Mouse (Mus musculus) kidney, adult 11 months (tissue): ENCODE data around the gene Crk.
A peak's percentile ranks its signal among the peaks of the same experiment; 100 is the strongest.
"Not testable (repeated sequence)": the region's sequence is repeated elsewhere in the genome, so short reads cannot be mapped to it uniquely, and the experiment has no call there.

Source experiments
- DNase-seq: peaks from one replicate; pipeline ENCODE4 v3.0.0; 2022

Crk gene

DNA sequence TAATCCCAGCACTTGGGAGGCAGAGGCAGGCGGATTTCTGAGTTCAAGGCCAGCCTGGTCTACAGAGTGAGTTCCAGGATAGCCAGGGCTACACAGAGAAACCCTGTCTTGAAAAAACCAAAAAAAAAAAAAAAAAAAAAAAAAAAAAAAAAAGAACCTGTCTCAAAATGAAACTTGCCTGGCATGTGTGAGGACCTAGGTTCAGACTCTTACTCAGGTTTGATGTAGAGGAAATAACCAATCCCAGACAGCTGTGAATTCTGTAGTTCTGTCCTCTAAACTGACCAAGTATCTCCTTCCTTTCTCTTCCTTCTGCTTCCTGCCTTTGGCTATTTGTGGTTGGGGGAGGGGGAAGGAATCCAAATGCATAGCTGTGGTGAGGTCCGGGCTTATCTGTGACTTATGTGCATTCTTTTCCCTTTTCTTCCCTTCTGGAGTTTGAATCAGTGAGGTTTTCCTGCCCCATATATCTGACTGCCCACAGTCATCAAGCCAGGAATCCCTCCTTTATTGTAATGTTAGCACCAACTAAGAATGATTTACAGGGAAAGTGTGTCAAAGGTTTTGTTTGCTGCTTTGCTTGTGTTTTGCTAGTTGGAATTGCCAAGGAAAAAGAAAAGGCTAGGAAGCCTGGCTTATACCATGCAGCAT, 8.4 kb downstream of the Crk start:
- DNase-seq = no peak

DNA sequence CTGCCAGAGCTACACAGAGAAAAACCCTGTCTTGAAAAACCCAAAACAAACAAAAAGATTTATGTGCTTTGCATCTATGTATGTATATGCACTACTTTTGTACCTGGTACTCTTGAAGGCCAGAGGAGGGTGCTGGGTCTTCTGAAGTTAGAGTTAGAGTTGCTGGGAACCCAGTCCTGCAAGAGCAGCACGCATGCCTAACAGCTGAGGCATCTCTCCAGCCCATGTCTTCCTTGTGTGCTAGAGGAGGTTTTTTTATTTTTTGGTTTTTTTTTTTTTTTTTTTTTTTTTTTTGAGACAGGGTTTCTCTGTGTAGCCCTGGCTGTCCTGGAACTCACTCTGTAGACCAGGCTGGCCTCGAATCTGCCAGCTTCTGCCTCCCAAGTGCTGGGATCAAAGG, 9.1 kb downstream of the Crk start:
- no peak for DNase-seq

DNA sequence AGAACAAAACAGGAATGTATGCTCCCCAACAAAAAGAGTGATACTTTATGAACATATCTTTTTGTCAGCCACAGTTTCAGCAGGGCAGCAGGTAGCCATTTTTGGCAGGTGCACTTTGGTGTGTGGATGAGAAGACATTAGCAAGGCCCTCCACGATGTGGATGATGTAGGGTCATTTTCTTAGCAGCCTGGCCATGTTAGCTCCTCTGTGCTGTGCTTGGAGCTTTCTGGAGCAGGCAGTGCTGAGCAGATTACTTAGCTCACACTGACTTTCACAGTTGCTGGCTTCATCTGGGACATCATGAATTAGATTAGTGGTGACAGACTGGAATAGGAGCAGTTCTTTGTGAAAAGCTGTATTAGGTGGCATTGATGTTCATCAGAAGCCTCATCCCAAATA, 10.9 kb downstream of the Crk start:
- DNase-seq = no peak

DNA sequence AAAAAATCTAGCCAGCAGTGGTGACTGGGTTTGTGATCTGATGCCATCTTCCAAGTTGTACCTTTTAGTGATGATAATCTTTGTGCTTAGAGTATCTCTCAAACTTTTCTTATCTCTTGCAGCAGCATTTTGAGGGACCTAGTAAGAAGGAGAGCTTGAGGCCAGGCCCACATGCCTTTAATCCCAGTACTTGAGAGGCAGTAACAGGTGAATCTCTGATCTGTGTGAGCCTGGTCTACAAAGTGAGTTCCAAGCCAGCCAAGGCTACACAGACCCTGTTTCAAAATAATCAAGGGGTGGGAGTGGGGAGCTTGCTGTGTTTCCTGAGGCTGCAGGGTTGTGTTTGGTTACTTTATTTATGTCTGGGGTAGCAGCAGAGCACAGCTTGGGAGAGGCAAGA, 12.0 kb downstream of the Crk start:
- no peak for DNase-seq

DNA sequence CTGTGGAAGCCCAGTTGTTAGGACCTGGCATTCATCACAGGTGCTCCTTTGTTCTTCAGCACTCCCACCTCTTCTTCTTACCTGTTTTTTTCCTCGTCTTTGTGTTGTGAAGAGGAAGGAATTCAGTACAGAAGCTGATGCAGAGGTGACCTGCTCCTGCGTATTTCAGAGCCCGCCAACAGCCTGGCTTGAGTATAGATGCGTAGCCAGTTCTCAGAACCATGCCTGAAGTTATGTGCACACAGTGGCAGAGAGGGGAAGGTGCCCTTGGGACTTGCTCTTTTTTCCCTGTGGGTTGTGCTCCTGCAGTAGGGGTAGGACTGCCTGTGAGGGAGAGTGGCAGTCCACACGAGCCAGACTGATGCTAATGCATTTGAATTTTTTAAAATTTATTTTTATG, 14.5 kb downstream of the Crk start:
- DNase-seq = no peak

DNA sequence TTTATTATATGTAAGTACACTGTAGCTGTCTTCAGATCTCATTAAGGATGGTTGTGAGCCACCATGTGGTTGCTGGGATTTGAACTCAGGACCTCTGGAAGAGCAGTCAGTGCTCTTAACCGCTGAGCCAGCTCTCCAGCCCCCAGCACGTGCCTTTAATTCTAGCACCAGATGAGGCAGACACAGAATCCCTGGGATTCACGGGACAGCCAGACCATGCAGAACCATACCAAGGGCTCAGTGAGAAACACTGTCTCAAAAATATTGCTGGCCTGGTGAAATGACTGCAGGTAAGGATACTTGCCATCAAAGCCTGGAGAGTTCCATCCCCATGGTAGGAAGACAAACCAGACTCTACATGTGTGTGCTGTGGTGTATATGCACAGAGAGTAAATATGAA, 18.4 kb downstream of the Crk start:
- not testable (repeated sequence) for DNase-seq

DNA sequence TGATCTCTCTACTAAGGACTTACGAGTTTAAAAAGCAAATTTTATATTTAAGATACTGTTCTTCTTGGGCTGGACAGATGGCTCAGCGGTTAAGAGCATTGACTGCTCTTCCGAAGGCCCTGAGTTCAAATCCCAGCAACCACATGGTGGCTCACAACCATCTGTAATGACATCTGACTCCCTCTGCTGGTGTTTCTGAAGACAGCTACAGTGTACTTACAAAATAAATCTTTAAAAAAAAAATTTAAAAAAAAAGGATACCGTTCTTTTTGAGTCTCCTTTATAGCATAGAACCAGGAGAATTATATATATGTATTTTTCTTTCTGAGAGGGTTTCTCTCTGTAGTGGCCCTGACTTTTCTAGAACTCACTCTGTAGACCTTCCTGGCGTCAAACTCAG, 21.5 kb downstream of the Crk start:
- no peak for DNase-seq

DNA sequence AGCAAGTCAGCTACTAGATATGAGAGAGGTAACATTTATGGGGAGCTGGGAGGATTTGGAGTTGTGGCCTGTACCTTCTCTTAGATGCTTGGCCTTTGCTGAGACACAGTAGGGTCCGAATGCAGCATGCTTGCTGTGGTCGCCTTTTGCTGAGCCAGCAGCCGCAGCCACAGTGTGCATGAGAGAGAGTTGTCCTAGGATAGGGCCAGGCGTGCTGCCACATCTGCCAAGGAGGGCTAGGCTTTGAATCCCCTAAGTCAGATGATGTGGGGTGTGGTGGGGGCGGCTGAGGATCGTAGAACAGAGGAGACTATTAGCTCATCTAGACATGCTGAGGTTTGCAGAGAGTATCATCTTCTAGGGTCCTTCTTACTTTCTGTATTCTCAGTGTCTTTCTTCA, 23.7 kb downstream of the Crk start:
- no peak for DNase-seq

DNA sequence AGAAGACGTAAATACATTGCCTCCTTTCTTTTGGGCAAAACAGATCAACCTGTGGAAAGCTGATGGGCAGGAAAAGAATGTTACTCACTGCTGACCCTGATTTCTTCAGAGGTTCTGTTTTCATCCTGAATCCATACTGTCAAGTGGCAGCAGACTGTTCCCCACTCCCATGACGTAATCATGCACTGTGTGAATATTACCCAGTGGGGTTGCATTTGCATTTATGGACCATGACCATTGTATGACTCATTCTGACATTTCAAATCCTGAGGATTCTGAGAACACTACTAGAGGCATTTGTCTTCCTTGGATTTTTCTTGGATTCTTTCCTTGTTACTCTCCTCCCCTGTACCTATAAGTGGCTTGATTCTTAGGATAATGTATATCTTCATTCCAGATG, 24.7 kb downstream of the Crk start:
- DNase-seq = no peak

DNA sequence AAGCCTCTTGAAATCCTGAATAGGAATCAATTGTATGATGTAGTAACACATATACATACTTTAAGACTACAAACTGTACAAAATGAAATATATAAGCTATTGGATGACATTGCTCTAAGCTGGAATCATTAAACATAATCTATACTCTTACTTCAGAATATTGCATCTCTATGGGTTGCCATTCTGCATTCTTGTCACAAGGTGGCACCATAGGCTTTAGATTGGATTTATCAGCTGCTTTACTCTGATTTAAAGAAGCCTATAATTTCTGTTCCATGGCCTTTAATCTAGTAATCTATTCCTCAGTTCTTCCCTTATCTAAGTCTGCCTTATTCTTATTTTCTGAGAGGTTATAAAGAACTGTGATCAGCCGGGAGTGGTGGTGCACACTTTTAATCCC, 34.9 kb downstream of the Crk start:
- no peak for DNase-seq

DNA sequence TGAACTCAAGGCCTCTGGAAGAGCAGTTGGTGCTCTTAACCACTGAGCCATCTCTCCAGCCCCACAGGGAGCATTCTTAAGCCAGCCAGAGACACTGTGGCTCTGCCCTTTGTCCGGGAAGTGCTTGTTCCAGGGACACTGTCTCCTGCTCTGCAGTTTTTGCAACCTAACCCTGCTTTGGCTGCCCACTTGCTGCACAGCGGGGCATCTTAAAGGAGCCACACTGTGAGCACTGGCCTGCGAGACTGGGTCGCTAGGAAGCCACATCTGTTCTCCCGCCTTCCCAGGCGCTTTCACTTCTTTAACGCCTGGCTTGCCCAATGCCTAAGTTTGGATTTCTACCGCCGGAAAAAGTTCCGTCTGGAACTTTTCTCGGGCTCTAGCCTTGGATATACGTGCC, 36.5 kb downstream of the Crk start:
- no peak for DNase-seq

DNA sequence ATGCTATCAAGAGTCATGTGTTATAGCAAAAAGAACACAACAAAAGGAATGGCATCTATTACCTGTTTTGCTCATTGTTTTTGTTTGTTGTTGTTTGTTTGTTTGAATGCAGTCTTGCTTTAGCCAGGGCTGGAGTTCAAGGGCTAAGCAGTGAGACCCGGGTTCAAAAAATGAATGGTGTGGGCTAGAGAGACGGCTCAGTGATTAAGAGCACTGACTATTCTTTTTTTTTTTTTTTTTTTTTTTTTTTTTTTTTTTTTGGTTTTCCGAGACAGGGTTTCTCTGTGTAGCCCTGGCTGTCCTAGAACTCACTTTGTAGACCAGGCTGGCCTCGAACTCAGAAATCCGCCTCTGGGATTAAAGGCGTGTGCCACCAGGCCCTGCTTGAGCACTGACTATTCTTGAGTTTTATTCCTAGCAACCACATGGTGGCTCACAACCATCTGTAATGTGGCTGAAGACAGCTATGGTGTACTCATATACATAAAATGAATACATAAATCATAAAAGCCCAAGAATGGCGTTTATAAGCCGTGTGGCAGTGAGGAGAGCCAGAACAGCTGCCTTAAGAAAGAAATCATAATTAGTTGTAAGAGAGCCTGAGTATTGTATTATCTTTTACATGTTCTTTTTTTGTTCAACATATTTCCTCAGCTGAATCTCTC, 37.7 kb downstream of the Crk start:
- no peak for DNase-seq

DNA sequence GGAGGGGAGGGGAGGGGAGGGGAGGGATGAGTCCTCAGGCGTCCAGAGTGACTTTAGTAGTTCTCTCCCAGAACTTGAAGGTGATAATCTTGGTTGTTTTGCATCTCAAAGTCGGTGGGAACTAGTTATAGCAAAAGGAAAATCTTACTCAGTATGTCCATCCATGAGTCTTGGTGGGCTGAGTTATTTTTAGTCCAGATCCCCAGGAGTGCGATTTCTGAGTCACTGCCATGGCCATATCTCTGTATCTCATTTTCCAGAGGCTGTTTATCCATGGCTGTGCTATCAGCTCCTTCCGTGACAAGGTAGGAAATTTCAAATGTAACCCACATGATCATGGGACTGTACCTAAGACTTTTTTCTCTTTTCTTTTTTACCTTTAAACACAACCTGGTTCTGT, 43.3 kb downstream of the Crk start:
- DNase-seq = no peak

DNA sequence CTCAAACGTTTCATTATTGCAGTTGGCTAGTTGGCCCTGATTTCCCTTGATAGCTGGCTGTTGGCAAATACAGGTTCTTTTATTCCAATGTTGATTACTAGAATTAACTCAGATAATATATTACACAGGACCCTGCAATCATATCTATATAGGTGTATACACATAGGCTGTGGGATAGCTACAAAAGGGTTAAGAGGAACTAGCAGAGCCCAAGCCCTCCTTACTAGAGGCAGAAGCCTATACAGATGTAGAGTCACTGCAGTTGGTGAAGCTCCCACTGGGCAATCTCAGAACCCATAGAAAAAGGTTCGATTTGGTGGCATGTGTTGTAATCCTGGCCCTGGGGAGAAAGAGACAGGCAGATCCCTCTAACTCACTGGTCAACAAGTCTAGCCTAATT, 48.1 kb downstream of the Crk start:
- no peak for DNase-seq

DNA sequence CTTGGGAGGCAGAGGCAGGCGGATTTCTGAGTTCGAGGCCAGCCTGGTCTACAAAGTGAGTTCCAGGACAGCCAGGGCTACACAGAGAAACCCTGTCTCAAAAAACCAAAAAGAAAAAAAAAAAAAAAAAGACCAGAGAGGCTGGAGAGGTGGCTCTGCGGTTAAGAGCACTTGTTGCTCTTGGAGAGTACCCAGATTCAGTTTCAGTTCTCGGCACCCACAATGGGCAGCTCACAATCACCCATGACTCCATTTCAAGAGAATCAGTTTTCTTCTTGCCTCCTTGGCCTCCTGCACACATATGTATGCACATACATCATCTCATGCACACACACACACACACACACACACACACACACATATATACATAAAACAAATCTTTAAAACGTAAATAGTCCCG, 48.6 kb downstream of the Crk start:
- not testable (repeated sequence) for DNase-seq

DNA sequence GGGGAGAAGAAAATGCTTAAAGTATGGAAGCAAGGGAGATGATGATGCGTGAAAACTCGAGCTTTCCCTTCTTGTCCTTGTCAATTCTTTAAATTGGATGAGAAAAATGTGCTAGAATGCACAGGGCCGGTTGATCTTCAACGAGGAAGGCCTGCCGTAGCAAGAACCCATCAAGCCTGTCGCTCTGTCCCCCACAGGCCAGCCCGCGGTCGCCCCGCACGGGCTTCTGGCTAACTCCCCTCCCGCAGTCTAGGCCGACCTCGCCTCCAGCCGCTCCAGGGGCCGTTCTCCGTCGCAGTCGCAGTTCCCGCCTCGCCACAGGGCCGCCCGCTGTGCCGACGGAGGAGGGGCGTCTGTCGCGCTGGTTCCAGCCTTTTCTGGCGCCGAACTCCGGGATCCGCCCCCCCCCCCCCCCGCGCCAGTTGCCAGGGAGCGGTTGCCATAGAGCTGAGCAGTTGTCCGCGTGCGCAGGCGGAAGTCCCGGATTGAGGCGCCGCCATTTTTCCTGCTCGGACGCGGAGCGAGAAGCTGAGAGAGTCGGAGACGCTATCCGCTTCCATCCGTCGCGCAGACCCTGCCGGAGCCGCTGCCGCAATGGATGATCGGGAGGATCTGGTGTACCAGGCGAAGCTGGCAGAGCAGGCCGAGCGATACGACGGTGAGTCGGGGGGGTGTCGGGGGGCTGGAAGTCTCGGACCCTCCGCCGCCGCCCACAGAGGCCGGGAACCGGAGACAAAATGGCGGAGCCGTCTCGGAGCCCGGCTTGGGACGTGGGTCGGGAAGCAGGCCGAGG, 53.6 kb downstream of the Crk start, which contains the start of gene Ywhae:
Gene Ywhae, plus strand, starts transcription at position 436 of the 793 bp plus-strand sequence.
- DNase-seq = peak; percentile 89

DNA sequence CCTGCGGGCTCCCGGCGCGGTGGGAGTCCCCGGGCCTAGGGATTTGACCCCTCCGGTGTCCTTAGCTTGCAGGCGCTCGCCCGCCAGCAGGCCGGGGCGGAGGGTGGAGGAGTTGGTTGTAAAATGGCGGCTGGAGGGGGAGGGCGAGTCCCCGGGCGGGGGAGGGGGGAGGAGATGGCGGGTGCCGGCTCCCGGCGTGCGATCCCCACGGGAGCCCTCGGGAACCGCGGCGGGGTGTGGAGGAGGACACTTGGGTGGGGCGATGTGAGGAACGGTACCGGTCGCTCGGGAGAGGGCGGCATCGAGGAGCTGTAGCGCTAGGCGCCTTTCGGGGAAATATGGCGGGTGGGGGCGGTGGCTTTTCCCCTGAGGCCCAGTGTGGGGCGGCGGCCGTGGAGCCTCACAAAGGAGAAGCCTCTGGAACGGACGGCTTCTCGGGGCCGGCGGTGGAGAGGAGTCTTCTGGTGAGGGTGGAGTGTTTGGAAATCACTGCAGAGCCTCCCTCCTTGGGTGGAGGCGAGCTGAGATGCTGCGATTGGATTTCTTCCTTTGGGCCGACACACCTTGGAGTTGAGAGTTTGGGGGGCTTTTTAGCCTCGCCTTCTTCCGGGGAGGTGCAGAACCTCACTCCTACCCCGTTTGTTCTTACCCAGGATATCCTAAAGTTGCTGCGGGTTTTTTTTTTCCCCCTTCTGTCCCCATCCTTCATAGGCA, 54.3 kb downstream of the Crk start:
- no peak for DNase-seq

DNA sequence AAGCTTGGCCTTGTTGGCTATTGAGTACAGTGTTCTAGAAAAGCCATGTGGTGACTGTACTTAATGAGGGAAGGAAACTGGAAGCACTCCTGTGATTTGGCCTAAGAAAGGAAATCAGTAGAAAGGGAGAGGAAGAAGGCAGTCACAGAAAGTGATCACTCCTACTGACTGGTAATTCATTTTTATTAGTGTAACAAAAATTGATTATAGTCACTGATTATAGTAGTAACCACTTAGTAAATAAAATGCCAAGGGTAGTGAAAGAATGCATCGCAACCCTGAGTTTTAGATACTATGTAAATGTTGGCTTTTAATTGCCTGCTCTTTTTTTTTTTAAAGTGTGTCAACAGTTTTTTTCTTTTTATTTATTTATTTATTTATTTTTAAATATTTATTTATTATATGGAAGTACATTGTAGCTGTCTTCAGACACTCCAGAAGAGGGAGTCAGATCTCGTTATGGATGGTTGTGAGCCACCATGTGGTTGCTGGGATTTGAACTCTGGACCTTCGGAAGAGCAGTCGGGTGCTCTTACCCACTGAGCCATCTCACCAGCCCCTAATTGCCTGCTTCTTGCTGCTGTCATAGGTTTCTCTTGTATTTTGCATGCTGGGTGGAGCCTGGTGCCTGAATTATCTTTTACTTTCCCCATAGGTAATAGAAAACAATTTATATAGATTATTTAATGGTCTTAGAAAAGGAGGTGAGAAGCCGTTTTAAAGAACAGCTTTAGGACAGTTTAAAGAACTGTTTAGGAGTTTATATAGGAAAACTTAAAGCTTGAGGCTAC, 56.6 kb downstream of the Crk start:
- no peak for DNase-seq

DNA sequence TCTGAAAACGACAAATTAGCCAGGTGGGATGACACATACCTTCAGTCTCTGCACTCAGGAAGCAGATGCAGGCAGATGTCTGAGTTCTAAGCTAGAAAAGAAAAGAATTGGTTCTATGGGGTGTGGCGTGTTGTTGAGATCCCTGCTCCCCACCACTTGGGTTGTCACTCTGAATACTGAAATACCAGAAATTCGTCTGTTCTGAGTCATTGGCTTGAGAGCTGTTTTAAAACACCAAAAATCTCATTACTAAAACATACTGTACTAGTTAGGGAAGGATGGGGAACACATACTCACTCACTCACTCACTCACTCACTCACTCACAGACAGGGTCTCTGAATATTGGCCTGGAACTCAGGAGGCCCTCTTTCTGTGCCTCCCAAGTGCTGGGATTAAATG, 57.9 kb downstream of the Crk start:
- no peak for DNase-seq

DNA sequence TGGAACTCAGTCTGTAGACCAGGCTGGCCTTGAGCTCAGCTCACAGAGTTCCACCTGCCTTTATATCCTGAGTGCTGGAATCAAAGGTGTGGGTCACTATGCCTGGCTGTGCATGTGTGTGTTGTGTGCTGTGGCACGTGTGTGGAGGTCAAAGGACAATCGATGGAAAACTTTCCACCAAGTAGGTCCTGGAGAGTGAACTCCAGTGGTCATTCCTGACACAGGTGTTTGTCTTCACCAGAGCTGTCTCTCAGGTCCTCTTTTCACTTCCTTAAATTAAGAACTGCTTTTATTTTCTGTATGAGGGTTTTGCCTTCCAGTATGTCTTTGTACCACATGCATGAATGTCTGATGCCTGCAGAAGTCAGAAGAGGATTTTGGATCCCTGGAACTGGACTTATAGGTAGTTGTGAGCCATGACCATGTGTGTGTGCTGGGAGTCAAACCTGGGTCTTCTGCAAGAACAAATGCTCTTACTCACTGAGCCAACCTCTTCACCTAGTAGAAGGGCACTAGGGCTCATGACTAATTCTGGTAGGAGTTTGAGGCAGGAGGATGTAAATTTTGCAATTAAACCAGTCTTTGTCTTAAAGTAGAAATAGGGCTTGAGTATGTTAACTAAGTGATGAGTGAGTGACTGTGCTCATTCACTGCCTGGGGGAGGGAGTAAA, 58.9 kb downstream of the Crk start:
- peak; percentile 26 for DNase-seq

DNA sequence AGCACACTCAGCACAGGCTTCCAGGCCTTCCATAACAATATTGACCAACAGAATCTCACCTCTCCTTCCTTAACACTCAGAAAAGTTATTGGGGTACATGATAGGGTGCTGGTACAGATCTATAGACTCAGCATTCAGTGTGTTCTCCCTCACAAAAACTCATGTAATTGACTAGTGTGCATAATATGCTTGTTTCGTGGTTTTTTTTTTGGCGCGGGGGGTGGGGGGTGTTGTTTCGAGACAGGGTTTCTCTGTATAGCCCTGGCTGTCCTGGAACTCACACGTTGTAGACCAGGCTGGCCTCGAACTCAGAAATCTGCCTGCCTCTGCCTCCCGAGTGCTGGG, 59.4 kb downstream of the Crk start:
- no peak for DNase-seq

DNA sequence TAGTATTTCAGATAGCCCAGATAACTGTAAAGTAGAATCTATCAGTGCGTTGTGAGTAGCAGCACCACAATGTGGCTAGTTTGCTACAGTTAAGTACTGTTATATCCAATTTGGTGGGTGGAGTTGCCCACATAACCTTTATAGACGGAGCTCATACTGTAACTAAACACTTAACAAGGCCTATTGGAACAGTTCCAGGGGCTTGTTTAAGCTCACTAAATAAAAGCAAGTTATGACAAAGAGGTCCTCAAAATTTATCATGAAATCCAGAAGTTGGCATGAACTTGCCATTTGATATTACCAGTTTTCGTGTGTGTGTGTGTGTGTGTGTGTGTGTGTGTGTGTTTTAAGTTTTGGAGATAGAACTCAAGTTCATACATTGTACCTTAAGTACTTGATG, 61.1 kb downstream of the Crk start:
- DNase-seq = no peak
